Mouse (Mus musculus) left cerebral cortex, adult 2 months (tissue): Measurements from ENCODE around the gene Fbln2. TPM values are rescaled to one million over a fixed set of nuclear protein-coding genes. Genes with fewer than 3 reads are reported as not detected.
A peak's percentile ranks its signal among the peaks of the same experiment; 100 is the strongest.
"Not testable (repeated sequence)": the region's sequence is repeated elsewhere in the genome, so short reads cannot be mapped to it uniquely, and the experiment has no call there.

Source experiments
- DNase-seq, 2 experiments: peaks; one replicate each; pipeline ENCODE4 v3.0.0; 2021 to 2022; ENCODE audit warnings: low spot score in 2 of 2, mixed read lengths in 1 of 2; ENCODE audit errors: extremely low spot score in 1 of 2
- H3K27ac ChIP-seq: fragments of 200-600 bp; 2 replicates; pipeline ENCODE4 v1.8.1; 2022
- H3K4me3 ChIP-seq: fragments of 200-600 bp; 2 replicates; pipeline ENCODE4 v1.8.1; 2022
- CTCF ChIP-seq: fragments of 200-600 bp; IDR thresholded peaks from 2 replicates; pipeline ENCODE4 v1.8.1; 2022; ENCODE audit warnings: antibody characterized with exemption, mild to moderate bottlenecking, moderate library complexity
- intact Hi-C: fragments of 180-260 bp; cut with DNase I; formaldehyde crosslinking; loops from one replicate; pipeline ENCODE4 v1.15.1; 2025
- long read RNA-seq, 2 experiments: library from polyadenylated mRNA; stranded (forward); transcript quantifications; one replicate each; pipeline ENCODE4 v2.0.0; 2021; ENCODE audit warnings: borderline mapping rate in 2 of 2
- total RNA-seq, 2 experiments: library from RNA; stranded (reverse); gene quantifications; 2 replicates each; pipeline ENCODE4 v1.2.3; 2021

The Fbln2 gene
- total RNA-seq = 1 to 10 TPM; 5.7 to 8.0 TPM
- long read RNA-seq, experiment 1, full-length matches to known transcripts = 6 of 9 reads
- long read RNA-seq, experiment 1, partial matches to known transcripts = 0 of 9 reads
- long read RNA-seq, experiment 1, other reads (novel, unspliced or antisense) = 3 of 9 reads
- long read RNA-seq, experiment 2, full-length matches to known transcripts = 12 of 14 reads
- long read RNA-seq, experiment 2, partial matches to known transcripts = 1 of 14 reads
- long read RNA-seq, experiment 2, other reads (novel, unspliced or antisense) = 1 of 14 reads

- H3K27ac ChIP-seq, DNase-seq, intact Hi-C loops: not testable (repeated sequence)
- H3K4me3 ChIP-seq = peak within 1 kb of the TSS; percentile 18
Observed at GRCm38 (mm10) chr6:91212155-91212554, at the start of gene Fbln2. Gene Fbln2 (plus strand): TSS chr6:91212455.

- no peak for DNase-seq
- no peak for TF ChIP-seq CTCF
- H3K27ac ChIP-seq = no peak overlapping the region
- intact Hi-C loops = no loop called here
- H3K4me3 ChIP-seq = no peak overlapping the region
Observed at GRCm38 (mm10) chr6:91163195-91163911, 48.9 kb upstream of the Fbln2 start.

- no peak overlapping the region for H3K4me3 ChIP-seq
- TF ChIP-seq CTCF = peak; percentile 19
- H3K27ac ChIP-seq = no peak overlapping the region; the same call in 1 of the 2 replicates
- no peak for DNase-seq
- intact Hi-C loops = no loop called here
Observed at GRCm38 (mm10) chr6:91164584-91164983, 47.7 kb upstream of the Fbln2 start.

- intact Hi-C loops = loop anchor here (1.0 kb wide), 1 partner anchor 116 kb away; no protein-coding TSS in a partner anchor
- DNase-seq = peak; percentile 78 to 83
Observed at GRCm38 (mm10) chr6:91165210-91165609, 47.0 kb upstream of the Fbln2 start.

GRCm38 (mm10) chr6:91167828-91168227 lies 44.4 kb upstream of the Fbln2 start:
- Histone ChIP-seq H3K27ac (no peak overlapping the region), H3K4me3 (no peak overlapping the region)
- intact Hi-C loops = no loop called here
- TF ChIP-seq CTCF = no peak
- DNase-seq = no peak

More at GRCm38 (mm10) chr6:91165210-91165609, 47.0 kb upstream of the Fbln2 start:
- no peak overlapping the region for H3K4me3 ChIP-seq
- no peak overlapping the region for H3K27ac ChIP-seq
- no peak; the same call in none of the 2 replicates for TF ChIP-seq CTCF

GRCm38 (mm10) chr6:91169129-91169528 lies 43.1 kb upstream of the Fbln2 start:
- Histone ChIP-seq H3K4me3 (no peak overlapping the region), H3K27ac (no peak overlapping the region)
- DNase-seq = no peak
- intact Hi-C loops = no loop called here
- no peak for TF ChIP-seq CTCF

GRCm38 (mm10) chr6:91171396-91171895 lies 40.8 kb upstream of the Fbln2 start:
- H3K4me3 ChIP-seq = no peak overlapping the region
- no peak for TF ChIP-seq CTCF
- intact Hi-C loops = loop anchor here (5.0 kb wide), 1 partner anchor 241 kb away; the partner anchor contains the start of gene Wnt7a
- DNase-seq = no peak
- no peak overlapping the region for H3K27ac ChIP-seq

GRCm38 (mm10) chr6:91172381-91172780 lies 39.9 kb upstream of the Fbln2 start:
- intact Hi-C loops = loop anchor here (5.0 kb wide), 1 partner anchor 240 kb away; the partner anchor contains the start of gene Wnt7a
- Histone ChIP-seq H3K27ac (no peak overlapping the region), H3K4me3 (no peak overlapping the region)
- DNase-seq = no peak
- no peak for TF ChIP-seq CTCF

GRCm38 (mm10) chr6:91173221-91173880 lies 38.9 kb upstream of the Fbln2 start:
- TF ChIP-seq CTCF = peak; percentile 74
- H3K27ac ChIP-seq = no peak overlapping the region
- H3K4me3 ChIP-seq = no peak overlapping the region
- DNase-seq = peak; percentile 61 to 74
- intact Hi-C loops = loop anchor here (1.0 to 5.0 kb wide), 2 partner anchors 104 to 239 kb away; partner anchors contain the start of gene Wnt7a

GRCm38 (mm10) chr6:91174211-91174610 lies 38.0 kb upstream of the Fbln2 start:
- no peak for DNase-seq
- intact Hi-C loops = loop anchor here (5.0 kb wide), 1 partner anchor 238 kb away; the partner anchor contains the start of gene Wnt7a
- no peak for TF ChIP-seq CTCF
- no peak overlapping the region for H3K4me3 ChIP-seq
- no peak overlapping the region for H3K27ac ChIP-seq

GRCm38 (mm10) chr6:91180767-91181171 lies 31.5 kb upstream of the Fbln2 start:
- Histone ChIP-seq H3K27ac (peak overlapping the region; percentile 1; the same call in 1 of the 2 replicates), H3K4me3 (no peak overlapping the region)
- DNase-seq = no peak
- intact Hi-C loops = no loop called here
- no peak for TF ChIP-seq CTCF
